Mouse (Mus musculus) C2C12 (cell line): ENCODE data around the gene Kxd1. TPM values are rescaled to one million over a fixed set of nuclear protein-coding genes. Genes with fewer than 3 reads are reported as not detected.
A peak's percentile ranks its signal among the peaks of the same experiment; 100 is the strongest.

Experiments
- H3K27me3 ChIP-seq: one replicate; pipeline ENCODE4 v1.6.1; 2011; ENCODE audit not compliant: control insufficient read depth, insufficient read depth, insufficient read length
- H3K36me3 ChIP-seq: one replicate; pipeline ENCODE4 v1.6.1; 2011; ENCODE audit not compliant: control insufficient read depth, insufficient read depth
- H3K4me3 ChIP-seq: one replicate; pipeline ENCODE4 v1.5.1; 2011; ENCODE audit warnings: mild to moderate bottlenecking, control low read depth; ENCODE audit not compliant: poor library complexity, insufficient read depth, severe bottlenecking
- H3K79me2 ChIP-seq: one replicate; pipeline ENCODE4 v1.6.1; 2011; ENCODE audit not compliant: control insufficient read depth, insufficient read depth
- H3K79me3 ChIP-seq: one replicate; pipeline ENCODE4 v1.6.1; 2011; ENCODE audit warnings: low read depth, control low read depth
- H3ac ChIP-seq: one replicate; pipeline ENCODE3; 2011; ENCODE audit warnings: low read depth; ENCODE audit not compliant: control insufficient read depth, insufficient read length
- CEBPB ChIP-seq: IDR thresholded peaks from one replicate; pipeline ENCODE4 v1.6.1; 2011; ENCODE audit warnings: low read depth, mild to moderate bottlenecking, control low read depth, moderate library complexity
- CTCF ChIP-seq: IDR thresholded peaks from one replicate; pipeline ENCODE4 v1.5.1; 2011; ENCODE audit not compliant: control insufficient read depth, insufficient read depth, insufficient read length
- FOSL1 ChIP-seq: IDR thresholded peaks from one replicate; pipeline ENCODE4 v1.8.0; 2011; ENCODE audit warnings: mild to moderate bottlenecking, low read length; ENCODE audit not compliant: poor library complexity, insufficient read depth, severe bottlenecking
- MAX ChIP-seq: IDR thresholded peaks from one replicate; pipeline ENCODE4 v1.6.1; 2011; ENCODE audit warnings: mild to moderate bottlenecking, control low read depth
- MYOD1 ChIP-seq: IDR thresholded peaks from one replicate; pipeline ENCODE4 v1.6.1; 2011; ENCODE audit warnings: low read depth; ENCODE audit not compliant: control insufficient read depth, insufficient read length
- MYOG ChIP-seq: IDR thresholded peaks from one replicate; pipeline ENCODE4 v1.6.1; 2011; ENCODE audit not compliant: control insufficient read depth, insufficient read length; ENCODE audit errors: extremely low read depth
- USF1 ChIP-seq: IDR thresholded peaks from one replicate; pipeline ENCODE4 v1.6.1; 2011; ENCODE audit warnings: low read depth, mild to moderate bottlenecking, control low read depth, moderate library complexity
- polyA plus RNA-seq: library from polyadenylated mRNA; unstranded; fragments of >200 nt; fragmentation: generic; extraction: Trizol; gene quantifications from one replicate; pipeline ENCODE4 v1.2.1, GENCODE M21; 2012; ENCODE audit warnings: missing spikeins

Gene Kxd1
- polyA plus RNA-seq, 1 experiment: 47.5 TPM

DNA sequence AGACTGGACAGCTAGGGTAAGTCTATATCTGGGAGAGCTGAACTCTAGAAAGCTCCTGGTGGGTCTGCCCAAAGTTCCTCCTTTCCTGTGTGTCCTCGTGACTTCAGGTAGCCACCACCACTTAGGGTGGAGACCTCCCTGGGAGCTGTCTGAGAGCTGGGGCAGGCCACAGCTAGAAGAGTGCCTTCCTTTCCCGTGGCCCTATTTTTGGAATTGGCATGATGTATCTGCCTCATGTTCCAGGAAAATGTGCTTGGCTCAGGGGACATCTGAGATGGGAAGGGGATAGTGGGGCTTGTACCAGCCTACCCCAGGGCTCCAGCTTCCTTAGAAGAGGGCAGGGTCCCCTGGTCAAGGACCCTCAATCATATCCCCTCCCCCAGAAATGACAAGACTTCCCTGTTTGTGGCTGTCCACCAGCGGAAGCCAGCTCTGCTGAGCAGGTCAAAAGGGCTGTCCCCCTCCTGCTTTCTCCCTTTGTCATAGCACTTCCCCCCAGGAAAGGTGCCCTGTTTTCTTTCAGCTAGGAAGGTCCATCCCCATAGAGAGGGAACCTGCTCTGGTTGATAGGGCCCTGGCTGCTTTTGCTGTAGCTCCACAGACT lies 23.9 kb upstream of the Kxd1 start:
- no peaks in the 10 kb centered on the region for H3K27me3 ChIP-seq
- H3ac ChIP-seq: no peak overlapping the region
- H3K79me2 ChIP-seq: peaks cover 100% of the 10 kb centered on the region
- no peak overlapping the region for H3K4me3 ChIP-seq
- TF ChIP-seq MYOD1 (no peak), CTCF (no peak), MAX (no peak), CEBPB (no peak), FOSL1 (no peak), MYOG (no peak), USF1 (no peak)
- H3K79me3 ChIP-seq: peaks cover 64% of the 10 kb centered on the region
- H3K36me3 ChIP-seq: peaks cover 8% of the 10 kb centered on the region

- H3K27me3 ChIP-seq: no peaks in the 10 kb centered on the region
- H3K79me3 ChIP-seq: peaks cover 81% of the 10 kb centered on the region
- H3K79me2 ChIP-seq: peaks cover 100% of the 10 kb centered on the region
- no peak overlapping the region for H3K4me3 ChIP-seq
- no peak overlapping the region for H3ac ChIP-seq
- H3K36me3 ChIP-seq: peaks cover 8% of the 10 kb centered on the region
- TF ChIP-seq MAX: no peak
- no peak for TF ChIP-seq FOSL1
- no peak for TF ChIP-seq USF1
- no peak for TF ChIP-seq MYOG
- TF ChIP-seq CTCF: no peak
- TF ChIP-seq MYOD1: no peak
- TF ChIP-seq CEBPB: no peak
These were observed 21.8 kb upstream of the Kxd1 start for GRCm38 (mm10) chr8:70549412-70550184.

GRCm38 (mm10) chr8:70547762-70548161 lies 20.0 kb upstream of the Kxd1 start:
- Histone ChIP-seq H3K4me3 (no peak overlapping the region), H3K79me2 (peaks cover 100% of the 10 kb centered on the region), H3K79me3 (peaks cover 84% of the 10 kb centered on the region), H3ac (no peak overlapping the region), H3K36me3 (peaks cover 8% of the 10 kb centered on the region), H3K27me3 (no peaks in the 10 kb centered on the region)
- TF ChIP-seq USF1 (no peak), CEBPB (no peak), CTCF (no peak), MAX (no peak), MYOD1 (no peak), FOSL1 (no peak), MYOG (no peak)

GRCm38 (mm10) chr8:70546412-70546811 lies 18.7 kb upstream of the Kxd1 start:
- Histone ChIP-seq H3K4me3 (no peak overlapping the region), H3K79me3 (peaks cover 88% of the 10 kb centered on the region), H3K36me3 (peaks cover 8% of the 10 kb centered on the region), H3K79me2 (peaks cover 100% of the 10 kb centered on the region), H3ac (no peak overlapping the region), H3K27me3 (no peaks in the 10 kb centered on the region)
- TF ChIP-seq USF1: no peak
- TF ChIP-seq MAX: no peak
- TF ChIP-seq MYOG: no peak
- no peak for TF ChIP-seq MYOD1
- no peak for TF ChIP-seq FOSL1
- TF ChIP-seq CEBPB: no peak
- no peak for TF ChIP-seq CTCF

DNA sequence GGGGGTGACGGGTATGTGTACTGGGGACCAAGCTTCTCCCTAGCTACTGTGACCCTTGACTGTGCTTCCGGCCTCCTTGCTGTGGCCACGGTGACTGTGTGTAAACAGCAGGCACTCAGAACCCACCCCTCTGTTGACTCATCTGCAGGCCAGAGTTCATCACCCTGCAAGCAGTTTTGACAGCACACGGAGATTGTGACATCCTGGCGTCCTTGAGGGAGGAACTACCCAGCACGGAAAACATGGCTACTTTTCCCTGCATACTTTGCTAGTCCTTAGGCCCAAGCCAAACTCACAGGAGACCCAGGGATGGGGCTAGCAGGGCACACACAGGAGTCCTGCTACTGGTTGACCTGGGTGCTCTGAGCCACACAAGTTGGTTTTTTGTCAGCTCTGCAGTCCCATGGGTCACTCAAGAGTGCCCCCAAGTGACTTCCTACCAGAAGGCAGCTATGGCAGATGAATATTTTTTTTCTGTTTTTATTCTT lies 16.5 kb upstream of the Kxd1 start:
- peaks cover 6% of the 10 kb centered on the region for H3K36me3 ChIP-seq
- no peaks in the 10 kb centered on the region for H3K27me3 ChIP-seq
- H3K79me2 ChIP-seq: peaks cover 98% of the 10 kb centered on the region
- no peak overlapping the region for H3K4me3 ChIP-seq
- TF ChIP-seq CEBPB (peak; percentile 87), MYOG (no peak)
- no peak overlapping the region for H3ac ChIP-seq
- peaks cover 84% of the 10 kb centered on the region for H3K79me3 ChIP-seq

- Histone ChIP-seq H3K79me3 (peaks cover 55% of the 10 kb centered on the region), H3K27me3 (no peaks in the 10 kb centered on the region), H3K4me3 (no peak overlapping the region), H3ac (peak overlapping the region; percentile 64), H3K79me2 (peaks cover 66% of the 10 kb centered on the region), H3K36me3 (peaks cover 10% of the 10 kb centered on the region)
- no peak for TF ChIP-seq USF1
- TF ChIP-seq MYOD1: no peak
- TF ChIP-seq CTCF: no peak
- no peak for TF ChIP-seq MAX
- TF ChIP-seq CEBPB: no peak
- no peak for TF ChIP-seq MYOG
- TF ChIP-seq FOSL1: no peak
These were observed 13.3 kb upstream of the Kxd1 start for GRCm38 (mm10) chr8:70541081-70541480.
